Mouse (Mus musculus): ENCODE measurements at regions not wholly inside any gene's neighbourhood (a gene's known extent, or its start where the extent isn't known, plus 50 kb on each side); places are given as distances from the start of the nearest gene placed in this dataset.

GRCm38 (mm10) chr5:50126177-50126576 lies 67.4 kb upstream of the Adgra3 start:
- peak; percentile 57 for DNase-seq (ENCODE audit: extremely low read depth, low read depth)

GRCm38 (mm10) chr5:50125676-50126075 lies 66.9 kb upstream of the Adgra3 start:
- no peak for DNase-seq (ENCODE audit: extremely low read depth, low read depth)

- no peak for DNase-seq (ENCODE audit: extremely low read depth, low read depth)
These were observed 64.0 kb upstream of the Adgra3 start for GRCm38 (mm10) chr5:50122829-50123241.

- no peak for DNase-seq (ENCODE audit: extremely low read depth, low read depth)
These were observed 61.1 kb upstream of the Adgra3 start for GRCm38 (mm10) chr5:50119860-50120259.

All from MEL-GATA-1-ER (cell line).